Mouse (Mus musculus) layer of hippocampus, postnatal 36 days (tissue): ENCODE results near the gene Srp54a. TPM values are rescaled to one million over a fixed set of nuclear protein-coding genes. Genes with fewer than 3 reads are reported as not detected.
"Not testable (repeated sequence)": the region's sequence is repeated elsewhere in the genome, so short reads cannot be mapped to it uniquely, and the experiment has no call there.

ENCODE experiments used
- DNase-seq, 2 experiments: peaks; one replicate each; pipeline ENCODE4 v3.0.0; 2022
- total RNA-seq, 2 experiments: library from RNA; stranded (reverse); gene quantifications; 2 replicates each; pipeline ENCODE4 v1.2.3; 2021

Srp54a gene
- 10 to 100 TPM; 88.8 to 92.2 TPM for total RNA-seq

- peak; percentile 93 for DNase-seq
These were observed at the start of gene Srp54a, which contains the start of gene 2700097O09Rik for GRCm38 (mm10) chr12:55079726-55080600. Gene Srp54a (plus strand): TSS chr12:55080262. Gene 2700097O09Rik (minus strand): TSS chr12:55080110.

- DNase-seq, result no peak
These were observed 39.1 kb upstream of the Srp54a start for GRCm38 (mm10) chr12:55041011-55041410.

GRCm38 (mm10) chr12:55049731-55050353 lies 30.2 kb upstream of the Srp54a start:
- DNase-seq, result no peak

- no peak for DNase-seq
These were observed 28.6 kb upstream of the Srp54a start for GRCm38 (mm10) chr12:55051210-55052173.

- no peak for DNase-seq
These were observed 26.8 kb upstream of the Srp54a start for GRCm38 (mm10) chr12:55053267-55053666.

GRCm38 (mm10) chr12:55054551-55055241 lies 25.4 kb upstream of the Srp54a start:
- no peak for DNase-seq

GRCm38 (mm10) chr12:55056703-55057102 lies 23.4 kb upstream of the Srp54a start:
- no peak for DNase-seq

GRCm38 (mm10) chr12:55058865-55059615 lies 21.0 kb upstream of the Srp54a start:
- DNase-seq, result no peak

GRCm38 (mm10) chr12:55059812-55060211 lies 20.2 kb upstream of the Srp54a start:
- no peak for DNase-seq

GRCm38 (mm10) chr12:55060212-55060898 lies 19.7 kb upstream of the Srp54a start:
- DNase-seq, result no peak

GRCm38 (mm10) chr12:55061006-55061405 lies 19.1 kb upstream of the Srp54a start:
- no peak for DNase-seq

GRCm38 (mm10) chr12:55062141-55062540 lies 17.9 kb upstream of the Srp54a start:
- DNase-seq, result no peak

GRCm38 (mm10) chr12:55072495-55072894 lies 7.6 kb upstream of the Srp54a start:
- no peak for DNase-seq

GRCm38 (mm10) chr12:55073686-55074085 lies 6.4 kb upstream of the Srp54a start:
- no peak for DNase-seq

- DNase-seq, result no peak
These were observed 4.8 kb upstream of the Srp54a start for GRCm38 (mm10) chr12:55075296-55075695.

- not testable (repeated sequence) for DNase-seq
These were observed 1.4 kb upstream of the Srp54a start for GRCm38 (mm10) chr12:55078706-55079105.

GRCm38 (mm10) chr12:55080601-55080942 lies 510 bp downstream of the Srp54a start:
- DNase-seq, result not testable (repeated sequence)

- not testable (repeated sequence) for DNase-seq
These were observed 12.1 kb downstream of the Srp54a start for GRCm38 (mm10) chr12:55092127-55092526.

GRCm38 (mm10) chr12:55112616-55113015 lies 32.6 kb downstream of the Srp54a start:
- DNase-seq, result not testable (repeated sequence)

- DNase-seq, result not testable (repeated sequence)
These were observed 44.2 kb downstream of the Srp54a start, which contains the start of gene Fam177a for GRCm38 (mm10) chr12:55124242-55124641. Gene Fam177a (plus strand): TSS chr12:55124469.
